Mouse (Mus musculus): ENCODE data around the gene Coq9. TPM values are rescaled to one million over a fixed set of nuclear protein-coding genes. Genes with fewer than 3 reads are reported as not detected.

The Coq9 gene
- polyA plus RNA-seq, 1 experiment from 2014 or later, result 51.4 TPM

- no peaks in the 10 kb centered on the region for H3K27me3 ChIP-seq (replicated peaks; ENCODE audit: insufficient read depth, low read length)
- WGBS, result 2% methylated on average over 15 of the region's 37 CpGs
- H3K9me3 ChIP-seq (ENCODE audit: low read length), result no peaks in the 10 kb centered on the region
- peak within 1 kb of the TSS; percentile 65 for H3K4me3 ChIP-seq (ENCODE audit: low read depth, low read length)
- peak within 1 kb of the TSS; percentile 68 for H3K9ac ChIP-seq (replicated peaks; ENCODE audit: low read depth)
- H3K4me1 ChIP-seq (ENCODE audit: insufficient read depth, low read depth, low read length), result peaks cover 21% of the 10 kb centered on the region
- DNase-seq (ENCODE audit: low spot score), result peak; percentile 95
- peak; percentile 83 for ATAC-seq
- H3K36me3 ChIP-seq (ENCODE audit: insufficient read depth, low read length), result no peaks in the 10 kb centered on the region
- no peak for TF ChIP-seq CTCF (IDR thresholded peaks at IDR 0.05)
- no peak for TF ChIP-seq EP300 (IDR thresholded peaks at IDR 0.05)
- peak within 1 kb of the TSS; percentile 85 for H3K27ac ChIP-seq (ENCODE audit: low read length)
- peak within 1 kb of the TSS; percentile 85 for H3K4me2 ChIP-seq (replicated peaks; ENCODE audit: low read depth, low read length)
Observed at GRCm38 (mm10) chr8:94876197-94876730, 38.1 kb downstream of the Coq9 start, which contains the start of gene Dok4. Dok4 (minus strand) TSS chr8:94876330.

- H3K4me2 ChIP-seq (replicated peaks; ENCODE audit: low read depth, low read length), result no peak overlapping the region; the same call in 1 of the 2 replicates
- no peaks in the 10 kb centered on the region for H3K9me3 ChIP-seq (ENCODE audit: low read length)
- H3K36me3 ChIP-seq (ENCODE audit: insufficient read depth, low read length), result no peaks in the 10 kb centered on the region
- H3K27me3 ChIP-seq (replicated peaks; ENCODE audit: insufficient read depth, low read length), result no peaks in the 10 kb centered on the region
- H3K27ac ChIP-seq (ENCODE audit: low read length), result peak overlapping the region; percentile 64; the same call in 1 of the 2 replicates
- H3K4me1 ChIP-seq (ENCODE audit: insufficient read depth, low read depth, low read length), result peaks cover 16% of the 10 kb centered on the region
- DNase-seq (ENCODE audit: low spot score), result peak; percentile 16
- no peak overlapping the region for H3K4me3 ChIP-seq (ENCODE audit: low read depth, low read length)
- WGBS, result 33% methylated on average over 3 of the region's 3 CpGs
- ATAC-seq, result peak; percentile 8
- TF ChIP-seq CTCF (IDR thresholded peaks at IDR 0.05), result no peak
- TF ChIP-seq EP300 (IDR thresholded peaks at IDR 0.05), result no peak
- H3K9ac ChIP-seq (replicated peaks; ENCODE audit: low read depth), result no peak overlapping the region
Observed at GRCm38 (mm10) chr8:94876820-94877219, 38.7 kb downstream of the Coq9 start.

DNA sequence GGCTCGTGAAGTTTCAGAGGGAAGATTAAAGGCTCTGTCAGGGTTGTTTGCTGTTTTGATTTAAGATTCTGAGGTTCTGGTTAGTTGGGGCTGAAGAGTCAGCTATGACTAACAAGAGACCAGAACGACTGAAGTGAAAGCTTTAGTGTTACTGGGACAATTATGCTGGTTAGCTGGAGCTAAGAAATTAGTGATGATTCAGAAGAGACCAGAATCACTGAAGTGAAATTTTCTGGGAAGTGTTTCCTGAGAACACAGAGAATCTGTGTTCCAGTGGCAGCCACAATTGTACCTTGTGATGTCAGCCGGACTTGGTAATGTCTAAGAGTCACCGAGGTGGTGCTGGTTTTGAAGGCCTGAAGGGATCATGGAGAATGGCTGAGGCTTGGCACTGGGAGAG lies 42.6 kb downstream of the Coq9 start:
- Histone ChIP-seq H3K36me3 (ENCODE audit: insufficient read depth, low read length) (no peaks in the 10 kb centered on the region), H3K4me2 (replicated peaks; ENCODE audit: low read depth, low read length) (no peak overlapping the region), H3K9me3 (ENCODE audit: low read length) (no peaks in the 10 kb centered on the region), H3K9ac (replicated peaks; ENCODE audit: low read depth) (no peak overlapping the region), H3K27me3 (replicated peaks; ENCODE audit: insufficient read depth, low read length) (no peaks in the 10 kb centered on the region), H3K4me3 (ENCODE audit: low read depth, low read length) (no peak overlapping the region), H3K4me1 (ENCODE audit: insufficient read depth, low read depth, low read length) (peaks cover 4% of the 10 kb centered on the region; the same call in 1 of the 2 replicates), H3K27ac (ENCODE audit: low read length) (no peak overlapping the region)
- 70% methylated on average over 4 of the region's 4 CpGs for WGBS
- no peak for DNase-seq (ENCODE audit: low spot score)
- TF ChIP-seq EP300 (IDR thresholded peaks at IDR 0.05), result no peak
- no peak for TF ChIP-seq CTCF (IDR thresholded peaks at IDR 0.05)
- no peak for ATAC-seq

DNA sequence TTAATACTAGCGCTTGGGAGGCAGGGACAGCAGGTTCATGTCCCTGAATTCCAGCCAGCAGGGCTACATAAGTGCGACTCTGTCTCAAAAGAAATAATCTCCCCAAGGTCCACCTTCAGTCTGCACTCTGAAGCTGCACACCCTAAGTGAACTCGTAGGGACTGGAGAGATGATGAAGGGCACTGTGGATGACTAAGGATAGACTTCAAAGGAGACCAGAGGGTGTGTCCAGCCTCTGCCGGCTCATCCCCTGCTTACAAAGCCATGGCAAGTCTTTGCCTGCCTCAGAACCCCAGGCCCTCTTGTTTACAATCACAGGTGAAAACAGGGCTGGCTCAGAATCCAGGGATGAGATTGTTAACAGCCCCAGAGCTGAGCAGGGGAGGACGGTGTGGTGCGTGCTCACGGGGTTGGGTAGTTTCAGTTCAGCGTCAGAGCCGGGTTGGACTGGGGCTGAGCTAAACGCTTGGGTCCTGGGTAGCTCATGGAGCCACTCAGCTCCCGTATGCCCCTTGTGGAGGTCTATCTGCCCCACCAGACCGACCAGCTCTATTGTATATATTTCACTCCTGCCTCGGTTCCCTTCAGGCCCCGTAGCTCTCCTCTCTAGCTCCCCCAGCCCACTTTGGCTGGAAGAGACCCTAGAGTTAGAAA lies 50.4 kb downstream of the Coq9 start:
- WGBS, result 26% methylated on average over 14 of the region's 14 CpGs
- ATAC-seq (no peak), DNase-seq (ENCODE audit: low spot score) (no peak)
- no peak for TF ChIP-seq EP300 (IDR thresholded peaks at IDR 0.05)
- no peak for TF ChIP-seq CTCF (IDR thresholded peaks at IDR 0.05)
- H3K27me3 ChIP-seq (replicated peaks; ENCODE audit: insufficient read depth, low read length), result no peaks in the 10 kb centered on the region
- H3K9me3 ChIP-seq (ENCODE audit: low read length), result no peaks in the 10 kb centered on the region
- no peaks in the 10 kb centered on the region for H3K4me1 ChIP-seq (ENCODE audit: insufficient read depth, low read depth, low read length)
- no peaks in the 10 kb centered on the region for H3K36me3 ChIP-seq (ENCODE audit: insufficient read depth, low read length)
- H3K4me2 ChIP-seq (replicated peaks; ENCODE audit: low read depth, low read length), result peak overlapping the region; percentile 28; the same call in 1 of the 2 replicates
- no peak overlapping the region for H3K4me3 ChIP-seq (ENCODE audit: low read depth, low read length)
- no peak overlapping the region for H3K27ac ChIP-seq (ENCODE audit: low read length)
- no peak overlapping the region for H3K9ac ChIP-seq (replicated peaks; ENCODE audit: low read depth)

- Histone ChIP-seq H3K4me2 (replicated peaks; ENCODE audit: low read depth, low read length) (no peak overlapping the region), H3K27me3 (replicated peaks; ENCODE audit: insufficient read depth, low read length) (no peaks in the 10 kb centered on the region), H3K4me3 (ENCODE audit: low read depth, low read length) (no peak overlapping the region), H3K9me3 (ENCODE audit: low read length) (no peaks in the 10 kb centered on the region), H3K36me3 (ENCODE audit: insufficient read depth, low read length) (no peaks in the 10 kb centered on the region), H3K9ac (replicated peaks; ENCODE audit: low read depth) (no peak overlapping the region), H3K4me1 (ENCODE audit: insufficient read depth, low read depth, low read length) (no peaks in the 10 kb centered on the region), H3K27ac (ENCODE audit: low read length) (no peak overlapping the region)
- TF ChIP-seq EP300 (IDR thresholded peaks at IDR 0.05), result no peak
- no peak for TF ChIP-seq CTCF (IDR thresholded peaks at IDR 0.05)
- DNase-seq (ENCODE audit: low spot score), result no peak
- WGBS, result 25% methylated on average over 2 of the region's 2 CpGs
- peak; percentile 48; the same call in 1 of the 2 replicates for ATAC-seq
Observed at GRCm38 (mm10) chr8:94892917-94893316, 54.8 kb downstream of the Coq9 start.

GRCm38 (mm10) chr8:94899262-94899661 lies 61.1 kb downstream of the Coq9 start:
- Histone ChIP-seq H3K9me3 (ENCODE audit: low read length) (no peaks in the 10 kb centered on the region), H3K27me3 (replicated peaks; ENCODE audit: insufficient read depth, low read length) (no peaks in the 10 kb centered on the region), H3K4me1 (ENCODE audit: insufficient read depth, low read depth, low read length) (peaks cover 8% of the 10 kb centered on the region; the same call in 1 of the 2 replicates), H3K9ac (replicated peaks; ENCODE audit: low read depth) (no peak overlapping the region), H3K27ac (ENCODE audit: low read length) (no peak overlapping the region), H3K4me2 (replicated peaks; ENCODE audit: low read depth, low read length) (peak overlapping the region; percentile 54), H3K4me3 (ENCODE audit: low read depth, low read length) (no peak overlapping the region), H3K36me3 (ENCODE audit: insufficient read depth, low read length) (peaks cover 5% of the 10 kb centered on the region; the same call in 1 of the 2 replicates)
- TF ChIP-seq EP300 (IDR thresholded peaks at IDR 0.05) (no peak), CTCF (IDR thresholded peaks at IDR 0.05) (no peak)
- 22% methylated on average over 11 of the region's 11 CpGs for WGBS
- DNase-seq (ENCODE audit: low spot score), result peak; percentile 76
- peak; percentile 90 for ATAC-seq

Data from lung, postnatal 0 days (tissue).